Mouse (Mus musculus) megakaryocyte, embryonic 14.5 days (primary cell): Measurements from ENCODE around the gene Stag2.

Source experiments
- FLI1 ChIP-seq: IDR thresholded peaks from 2 replicates; pipeline ENCODE4 v1.6.1; 2012; ENCODE audit warnings: low read length, inconsistent platforms, mixed read lengths
- GATA1 ChIP-seq: IDR thresholded peaks from 3 replicates; pipeline ENCODE4 v1.6.1; 2012; ENCODE audit warnings: mixed read lengths, low read length, inconsistent platforms, borderline replicate concordance

DNA sequence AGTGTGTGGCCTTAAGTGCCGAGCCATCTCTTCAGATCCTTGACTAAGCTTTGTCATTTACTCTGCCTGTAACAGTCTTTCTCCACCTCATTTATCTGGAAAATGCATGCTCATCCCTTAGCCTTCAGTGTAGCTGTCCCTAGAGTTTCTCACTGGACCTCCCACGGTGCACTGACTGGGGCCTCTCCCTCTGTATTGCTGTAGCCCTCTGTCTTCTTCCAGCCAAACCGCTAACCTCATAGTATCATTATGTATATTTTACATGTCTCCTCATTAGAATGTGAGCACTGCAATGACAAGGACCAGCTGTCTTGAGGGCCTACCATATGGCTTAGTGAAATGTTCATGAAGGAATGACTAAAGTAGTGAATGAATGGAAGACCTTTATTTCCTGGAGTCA, 166.1 kb downstream of the Stag2 start:
- TF ChIP-seq GATA1 (no peak), FLI1 (no peak)
